Mouse (Mus musculus): ENCODE results near the gene Tdp2. TPM values are rescaled to one million over a fixed set of nuclear protein-coding genes. Genes with fewer than 3 reads are reported as not detected.

Tdp2 gene
- polyA plus RNA-seq, 1 experiment = 10.5 TPM

DNA sequence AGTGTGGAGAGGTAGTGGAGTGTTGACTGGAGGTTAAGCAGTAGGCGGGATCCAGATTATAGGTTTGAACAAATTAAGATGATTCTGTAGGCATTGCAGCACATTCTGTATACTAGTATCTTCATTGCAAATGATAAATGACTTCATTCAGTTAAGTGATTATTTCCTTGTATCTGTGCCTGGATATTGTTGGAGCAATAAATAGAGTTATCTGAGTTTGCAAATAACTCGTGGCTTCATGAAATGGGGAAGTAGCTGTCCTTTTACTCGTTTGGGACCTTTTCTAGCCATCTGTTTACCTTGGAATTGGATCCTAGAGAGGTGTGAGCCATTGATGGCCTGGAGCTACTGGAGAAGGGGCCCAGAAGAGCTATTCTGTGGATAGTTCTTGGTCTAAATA, 8.4 kb downstream of the Tdp2 start:
- peaks cover 62% of the 10 kb centered on the region for H3K36me3 ChIP-seq (ENCODE audit: control insufficient read depth, insufficient read depth)
- no peak overlapping the region for H3K4me3 ChIP-seq (ENCODE audit: insufficient read depth, poor library complexity, severe bottlenecking)
- H3ac ChIP-seq (ENCODE audit: control insufficient read depth, insufficient read length, low read depth) = no peak overlapping the region
- TF ChIP-seq MYOD1 (IDR thresholded peaks at IDR 0.05; ENCODE audit: control insufficient read depth, insufficient read length, low read depth) (no peak), CEBPB (IDR thresholded peaks at IDR 0.05; ENCODE audit: low read depth) (no peak)
- H3K27me3 ChIP-seq (ENCODE audit: control insufficient read depth, insufficient read depth, insufficient read length) = no peaks in the 10 kb centered on the region
- peaks cover 54% of the 10 kb centered on the region for H3K79me2 ChIP-seq (ENCODE audit: control insufficient read depth, insufficient read depth)
- peaks cover 43% of the 10 kb centered on the region for H3K79me3 ChIP-seq (ENCODE audit: low read depth)

DNA sequence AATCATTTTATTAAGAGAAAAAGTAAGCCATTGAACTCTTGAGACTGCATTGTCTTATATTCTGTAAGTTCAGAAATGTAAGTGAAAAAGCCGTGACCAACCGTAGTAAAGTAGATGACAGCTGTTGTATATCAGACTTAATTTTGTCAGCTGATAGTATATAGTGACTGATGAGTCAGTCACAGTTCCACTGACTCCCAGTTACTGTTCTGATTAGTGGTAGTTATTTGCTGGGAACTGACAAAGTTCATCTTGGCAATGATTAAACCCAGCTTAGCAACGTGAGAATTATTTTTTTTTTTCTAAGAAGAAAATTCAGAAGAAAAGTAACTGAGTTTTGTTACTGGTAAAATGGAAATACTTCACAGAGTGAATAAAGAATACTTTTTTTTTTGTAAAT, 10.2 kb downstream of the Tdp2 start:
- H3ac ChIP-seq (ENCODE audit: control insufficient read depth, insufficient read length, low read depth) = no peak overlapping the region
- H3K4me3 ChIP-seq (ENCODE audit: insufficient read depth, poor library complexity, severe bottlenecking) = no peak overlapping the region
- TF ChIP-seq CEBPB (IDR thresholded peaks at IDR 0.05; ENCODE audit: low read depth) (no peak), MAX (IDR thresholded peaks at IDR 0.05) (no peak), CTCF (IDR thresholded peaks at IDR 0.05; ENCODE audit: control insufficient read depth, insufficient read depth, insufficient read length) (no peak), FOSL1 (IDR thresholded peaks at IDR 0.05; ENCODE audit: insufficient read depth, low read length, poor library complexity, severe bottlenecking) (no peak), USF1 (IDR thresholded peaks at IDR 0.05; ENCODE audit: low read depth) (no peak), MYOD1 (IDR thresholded peaks at IDR 0.05; ENCODE audit: control insufficient read depth, insufficient read length, low read depth) (no peak), MYOG (IDR thresholded peaks at IDR 0.05; ENCODE audit: control insufficient read depth, extremely low read depth, insufficient read length) (no peak)
- H3K79me3 ChIP-seq (ENCODE audit: low read depth) = peaks cover 25% of the 10 kb centered on the region
- peaks cover 36% of the 10 kb centered on the region for H3K79me2 ChIP-seq (ENCODE audit: control insufficient read depth, insufficient read depth)
- no peaks in the 10 kb centered on the region for H3K27me3 ChIP-seq (ENCODE audit: control insufficient read depth, insufficient read depth, insufficient read length)
- peaks cover 46% of the 10 kb centered on the region for H3K36me3 ChIP-seq (ENCODE audit: control insufficient read depth, insufficient read depth)

DNA sequence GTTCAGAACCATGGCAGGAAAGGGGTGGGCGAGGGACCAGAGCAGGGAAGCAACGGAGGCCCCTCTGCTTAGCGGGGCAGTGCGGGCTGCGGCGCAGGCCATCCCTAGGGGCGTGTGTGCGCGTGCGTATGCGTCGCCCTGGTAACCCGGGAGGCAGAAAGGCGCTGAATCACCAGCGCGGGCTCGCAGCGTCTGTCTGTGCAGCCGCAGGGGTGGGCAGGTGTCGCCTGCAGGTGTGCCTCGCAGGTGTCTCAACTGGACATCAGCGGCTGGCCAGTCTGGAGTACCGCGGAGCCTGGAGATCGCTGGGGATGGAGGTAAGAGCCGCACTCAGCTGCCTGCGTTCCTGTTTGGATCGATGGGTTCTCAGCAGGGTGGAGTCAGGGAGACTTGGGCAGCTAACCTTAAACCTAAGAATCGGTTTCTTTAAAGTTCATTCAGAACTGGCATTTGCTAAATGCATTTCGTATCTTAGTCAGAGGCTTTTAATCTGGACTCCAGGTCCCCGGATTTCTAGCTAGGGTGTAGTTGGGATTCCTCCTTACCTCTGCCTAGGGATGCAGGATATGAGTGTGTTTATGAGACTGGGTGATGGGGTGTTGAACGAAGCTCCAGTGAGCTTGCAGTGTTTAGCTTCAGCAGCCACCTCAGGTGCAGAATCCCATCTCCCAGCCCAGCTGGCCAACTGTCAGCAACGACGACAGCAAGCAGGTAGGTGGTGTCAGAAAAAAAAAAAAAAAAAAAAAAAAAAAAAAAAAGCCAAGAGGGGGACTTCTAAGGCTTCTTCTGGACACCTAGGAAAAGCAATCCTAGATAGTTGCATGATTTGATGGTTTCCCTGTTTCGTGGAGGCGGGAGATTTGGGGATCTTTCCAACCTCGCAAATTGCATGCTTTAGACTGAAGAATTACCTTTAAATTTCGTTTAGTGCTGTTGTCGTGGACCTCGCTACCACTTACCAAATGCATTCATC, 13.8 kb downstream of the Tdp2 start, which contains the start of gene D130043K22Rik:
Gene D130043K22Rik, plus strand, starts transcription at position 153 of the 973 bp plus-strand sequence.
- Histone ChIP-seq H3ac (ENCODE audit: control insufficient read depth, insufficient read length, low read depth) (no peak within 1 kb of the TSS), H3K79me3 (ENCODE audit: low read depth) (peaks cover 4% of the 10 kb centered on the region), H3K4me3 (ENCODE audit: insufficient read depth, poor library complexity, severe bottlenecking) (no peak within 1 kb of the TSS), H3K79me2 (ENCODE audit: control insufficient read depth, insufficient read depth) (no peaks in the 10 kb centered on the region), H3K36me3 (ENCODE audit: control insufficient read depth, insufficient read depth) (peaks cover 28% of the 10 kb centered on the region), H3K27me3 (ENCODE audit: control insufficient read depth, insufficient read depth, insufficient read length) (no peaks in the 10 kb centered on the region)
- no peak for TF ChIP-seq MYOG (IDR thresholded peaks at IDR 0.05; ENCODE audit: control insufficient read depth, extremely low read depth, insufficient read length)
- no peak for TF ChIP-seq CTCF (IDR thresholded peaks at IDR 0.05; ENCODE audit: control insufficient read depth, insufficient read depth, insufficient read length)
- no peak for TF ChIP-seq MAX (IDR thresholded peaks at IDR 0.05)

DNA sequence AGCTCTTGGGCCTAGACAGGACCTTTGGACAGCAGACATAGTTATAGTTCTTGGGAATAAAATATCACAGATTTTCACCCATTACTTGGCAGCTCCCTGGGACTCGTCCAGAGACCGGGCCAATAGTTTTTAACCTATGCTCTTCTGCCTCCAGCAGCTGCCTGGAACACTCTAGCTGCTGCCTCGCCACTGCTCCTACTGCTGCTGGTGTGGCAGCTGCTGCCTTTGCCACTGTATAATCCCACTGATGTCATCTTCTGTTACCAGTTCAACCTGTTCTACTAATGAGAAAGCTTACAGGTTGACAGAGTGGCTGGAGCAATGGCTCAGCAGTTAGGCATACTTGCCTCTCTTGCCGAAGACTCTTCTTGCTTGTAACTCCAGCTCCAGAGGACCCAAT, 17.8 kb downstream of the Tdp2 start:
- TF ChIP-seq USF1 (IDR thresholded peaks at IDR 0.05; ENCODE audit: low read depth) (no peak), MAX (IDR thresholded peaks at IDR 0.05) (no peak), FOSL1 (IDR thresholded peaks at IDR 0.05; ENCODE audit: insufficient read depth, low read length, poor library complexity, severe bottlenecking) (no peak), CTCF (IDR thresholded peaks at IDR 0.05; ENCODE audit: control insufficient read depth, insufficient read depth, insufficient read length) (no peak), MYOD1 (IDR thresholded peaks at IDR 0.05; ENCODE audit: control insufficient read depth, insufficient read length, low read depth) (no peak), MYOG (IDR thresholded peaks at IDR 0.05; ENCODE audit: control insufficient read depth, extremely low read depth, insufficient read length) (no peak), CEBPB (IDR thresholded peaks at IDR 0.05; ENCODE audit: low read depth) (no peak)

DNA sequence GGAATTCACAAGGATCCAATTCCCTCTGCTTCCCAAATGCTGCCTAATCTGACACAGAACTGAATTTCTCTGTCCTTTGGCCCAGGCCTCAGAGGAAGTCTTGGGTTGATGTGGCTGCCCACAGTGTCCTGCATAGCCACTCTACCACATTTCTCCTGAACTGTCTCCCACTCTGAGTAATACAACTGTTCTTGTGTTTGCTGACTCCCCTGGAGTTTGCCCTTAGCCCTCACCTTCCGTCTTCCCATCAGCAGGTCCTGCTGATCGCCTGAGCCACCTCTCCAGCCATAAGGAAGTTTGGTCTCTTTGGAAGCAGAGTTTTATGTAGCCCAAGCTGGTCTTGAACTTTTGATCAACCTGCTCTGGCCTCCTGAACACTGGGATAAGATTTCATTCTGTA, 20.5 kb downstream of the Tdp2 start:
- TF ChIP-seq MAX (IDR thresholded peaks at IDR 0.05) (no peak), CEBPB (IDR thresholded peaks at IDR 0.05; ENCODE audit: low read depth) (no peak), USF1 (IDR thresholded peaks at IDR 0.05; ENCODE audit: low read depth) (no peak), MYOD1 (IDR thresholded peaks at IDR 0.05; ENCODE audit: control insufficient read depth, insufficient read length, low read depth) (no peak), CTCF (IDR thresholded peaks at IDR 0.05; ENCODE audit: control insufficient read depth, insufficient read depth, insufficient read length) (no peak), MYOG (IDR thresholded peaks at IDR 0.05; ENCODE audit: control insufficient read depth, extremely low read depth, insufficient read length) (no peak), FOSL1 (IDR thresholded peaks at IDR 0.05; ENCODE audit: insufficient read depth, low read length, poor library complexity, severe bottlenecking) (no peak)
- Histone ChIP-seq H3K4me3 (ENCODE audit: insufficient read depth, poor library complexity, severe bottlenecking) (no peak overlapping the region), H3ac (ENCODE audit: control insufficient read depth, insufficient read length, low read depth) (no peak overlapping the region), H3K36me3 (ENCODE audit: control insufficient read depth, insufficient read depth) (no peaks in the 10 kb centered on the region), H3K79me2 (ENCODE audit: control insufficient read depth, insufficient read depth) (no peaks in the 10 kb centered on the region), H3K79me3 (ENCODE audit: low read depth) (no peaks in the 10 kb centered on the region), H3K27me3 (ENCODE audit: control insufficient read depth, insufficient read depth, insufficient read length) (no peaks in the 10 kb centered on the region)

More for the DNA sequence above, 17.8 kb downstream of the Tdp2 start:
- H3K36me3 ChIP-seq (ENCODE audit: control insufficient read depth, insufficient read depth) = no peaks in the 10 kb centered on the region
- H3K79me2 ChIP-seq (ENCODE audit: control insufficient read depth, insufficient read depth) = no peaks in the 10 kb centered on the region
- H3K79me3 ChIP-seq (ENCODE audit: low read depth) = no peaks in the 10 kb centered on the region
- H3K27me3 ChIP-seq (ENCODE audit: control insufficient read depth, insufficient read depth, insufficient read length) = no peaks in the 10 kb centered on the region
- H3K4me3 ChIP-seq (ENCODE audit: insufficient read depth, poor library complexity, severe bottlenecking) = no peak overlapping the region
- H3ac ChIP-seq (ENCODE audit: control insufficient read depth, insufficient read length, low read depth) = no peak overlapping the region

DNA sequence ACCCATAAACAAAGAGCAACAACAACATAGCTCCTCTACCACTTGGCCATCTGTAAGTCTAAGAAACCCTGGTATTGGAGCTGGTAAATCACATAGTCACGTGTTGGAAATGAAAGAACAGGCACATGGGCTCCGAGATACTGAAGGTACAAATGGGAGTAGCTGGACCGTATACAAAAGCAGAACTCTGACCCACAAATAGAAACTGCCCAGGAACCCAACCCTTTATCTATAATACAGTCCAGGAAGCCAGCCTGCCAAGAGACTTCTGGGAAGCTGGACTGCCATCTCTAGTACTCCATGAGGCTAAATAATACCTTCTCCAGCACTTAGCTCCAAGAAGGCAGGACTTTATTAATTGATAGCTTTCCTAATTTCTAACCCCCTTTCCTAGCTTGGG, 21.1 kb downstream of the Tdp2 start:
- TF ChIP-seq MAX (IDR thresholded peaks at IDR 0.05) = no peak
- TF ChIP-seq CEBPB (IDR thresholded peaks at IDR 0.05; ENCODE audit: low read depth) = no peak
- no peak for TF ChIP-seq FOSL1 (IDR thresholded peaks at IDR 0.05; ENCODE audit: insufficient read depth, low read length, poor library complexity, severe bottlenecking)
- no peak for TF ChIP-seq MYOG (IDR thresholded peaks at IDR 0.05; ENCODE audit: control insufficient read depth, extremely low read depth, insufficient read length)
- no peak for TF ChIP-seq CTCF (IDR thresholded peaks at IDR 0.05; ENCODE audit: control insufficient read depth, insufficient read depth, insufficient read length)
- TF ChIP-seq MYOD1 (IDR thresholded peaks at IDR 0.05; ENCODE audit: control insufficient read depth, insufficient read length, low read depth) = no peak
- TF ChIP-seq USF1 (IDR thresholded peaks at IDR 0.05; ENCODE audit: low read depth) = no peak
- no peak overlapping the region for H3K4me3 ChIP-seq (ENCODE audit: insufficient read depth, poor library complexity, severe bottlenecking)
- no peaks in the 10 kb centered on the region for H3K27me3 ChIP-seq (ENCODE audit: control insufficient read depth, insufficient read depth, insufficient read length)
- H3K79me3 ChIP-seq (ENCODE audit: low read depth) = no peaks in the 10 kb centered on the region
- H3K36me3 ChIP-seq (ENCODE audit: control insufficient read depth, insufficient read depth) = no peaks in the 10 kb centered on the region
- H3ac ChIP-seq (ENCODE audit: control insufficient read depth, insufficient read length, low read depth) = no peak overlapping the region
- no peaks in the 10 kb centered on the region for H3K79me2 ChIP-seq (ENCODE audit: control insufficient read depth, insufficient read depth)

Measured in C2C12 (cell line).